Mouse (Mus musculus): ENCODE measurements around the gene Jak3.

GRCm38 (mm10) chr8:71687616-71688015 lies 11.5 kb downstream of the Jak3 start:
- TF ChIP-seq POLR2A (IDR thresholded peaks at IDR 0.05; ENCODE audit: insufficient read depth, low read depth, low read length) (no peak), CTCF (IDR thresholded peaks at IDR 0.05; ENCODE audit: insufficient read depth, low read depth, low read length) (no peak)
